Mouse (Mus musculus): Measurements from ENCODE around the gene Fcgrt. TPM values are rescaled to one million over a fixed set of nuclear protein-coding genes. Genes with fewer than 3 reads are reported as not detected.

The Fcgrt gene
- polyA plus RNA-seq, 1 experiment from 2014 or later, result 9.8 TPM

DNA sequence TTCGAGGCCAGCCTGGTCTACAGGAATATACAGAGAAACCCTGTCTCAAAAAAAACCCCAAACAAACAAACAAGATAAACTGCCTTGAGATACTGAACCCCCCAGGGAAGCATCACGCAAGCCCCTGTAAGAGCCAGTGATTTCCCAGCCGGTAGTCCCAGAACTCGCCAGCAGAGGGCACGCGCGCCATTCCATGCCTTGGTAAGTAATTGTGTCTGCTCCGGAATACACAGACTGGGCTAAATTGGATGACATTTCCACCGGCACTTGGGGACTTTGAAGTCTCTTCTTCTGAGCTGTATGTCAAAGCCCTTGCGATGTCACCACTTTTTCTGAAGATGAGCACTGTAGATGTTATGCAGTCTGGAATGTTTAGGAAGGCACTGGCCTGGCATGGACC, 23.8 kb downstream of the Fcgrt start:
- DNase-seq (ENCODE audit: low spot score) (peak; percentile 97), ATAC-seq (ENCODE audit: insufficient number of reproducible peaks, low FRiP score, low TSS enrichment, low read depth) (peak; percentile 4; the same call in 1 of the 2 replicates)
- H3K9ac ChIP-seq (ENCODE audit: low read length), result no peak overlapping the region
- no peaks in the 10 kb centered on the region for H3K9me3 ChIP-seq (ENCODE audit: control insufficient read depth, low read length)
- 0 out of 2 replicates have a peak, but pooled peaks cover 6% of the 10 kb centered on the region for H3K4me1 ChIP-seq (ENCODE audit: control insufficient read depth, insufficient read depth, low read length)
- H3K4me3 ChIP-seq (ENCODE audit: low read depth, low read length), result no peak overlapping the region
- H3K36me3 ChIP-seq (ENCODE audit: control insufficient read depth, insufficient read depth, low read length), result peaks cover 6% of the 10 kb centered on the region; the same call in 1 of the 2 replicates
- no peaks in the 10 kb centered on the region for H3K27me3 ChIP-seq (ENCODE audit: control insufficient read depth, insufficient read depth, low read length)
- no peak overlapping the region for H3K27ac ChIP-seq (replicated peaks; ENCODE audit: low read depth, low read length)
- 1% methylated on average over 10 of the region's 10 CpGs for WGBS
- H3K4me2 ChIP-seq (ENCODE audit: low read depth, severe bottlenecking), result no peak overlapping the region

- no peak for ATAC-seq (ENCODE audit: insufficient number of reproducible peaks, low FRiP score, low TSS enrichment, low read depth)
- no peaks in the 10 kb centered on the region for H3K9me3 ChIP-seq (ENCODE audit: control insufficient read depth, low read length)
- no peak overlapping the region for H3K9ac ChIP-seq (ENCODE audit: low read length)
- no peak overlapping the region for H3K27ac ChIP-seq (replicated peaks; ENCODE audit: low read depth, low read length)
- no peak overlapping the region for H3K4me3 ChIP-seq (ENCODE audit: low read depth, low read length)
- no peak overlapping the region for H3K4me2 ChIP-seq (ENCODE audit: low read depth, severe bottlenecking)
- WGBS, result 42% methylated on average over 9 of the region's 9 CpGs
- H3K4me1 ChIP-seq (ENCODE audit: control insufficient read depth, insufficient read depth, low read length), result 0 out of 2 replicates have a peak, but pooled peaks cover 6% of the 10 kb centered on the region
- peaks cover 2% of the 10 kb centered on the region; the same call in 1 of the 2 replicates for H3K36me3 ChIP-seq (ENCODE audit: control insufficient read depth, insufficient read depth, low read length)
- peak; percentile 84 for DNase-seq (ENCODE audit: low spot score)
- no peaks in the 10 kb centered on the region for H3K27me3 ChIP-seq (ENCODE audit: control insufficient read depth, insufficient read depth, low read length)
These were observed 25.1 kb downstream of the Fcgrt start for GRCm38 (mm10) chr7:45078513-45078912.

DNA sequence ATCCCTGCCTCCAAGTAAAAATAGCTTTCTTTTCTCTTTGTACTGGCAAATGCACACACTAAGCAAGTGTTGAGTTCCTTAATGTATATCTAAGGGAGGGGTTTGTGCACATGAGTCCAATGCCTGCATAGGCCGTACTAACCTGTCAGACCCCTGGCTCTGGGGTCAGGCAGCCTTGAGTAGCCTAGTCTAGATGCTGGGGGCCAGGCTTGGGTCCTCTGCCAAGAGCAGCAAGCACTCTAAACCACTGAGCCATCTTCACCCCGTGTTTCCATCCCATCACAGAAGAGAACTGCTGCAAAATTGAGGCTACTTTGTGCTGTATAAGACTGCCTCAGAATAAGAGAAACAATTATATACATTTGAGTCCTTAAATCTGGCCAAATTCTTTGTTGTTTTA, 25.8 kb downstream of the Fcgrt start:
- Histone ChIP-seq H3K27me3 (ENCODE audit: control insufficient read depth, insufficient read depth, low read length) (no peaks in the 10 kb centered on the region), H3K36me3 (ENCODE audit: control insufficient read depth, insufficient read depth, low read length) (peaks cover 2% of the 10 kb centered on the region; the same call in 1 of the 2 replicates), H3K9ac (ENCODE audit: low read length) (no peak overlapping the region), H3K27ac (replicated peaks; ENCODE audit: low read depth, low read length) (no peak overlapping the region), H3K4me3 (ENCODE audit: low read depth, low read length) (no peak overlapping the region), H3K4me2 (ENCODE audit: low read depth, severe bottlenecking) (no peak overlapping the region), H3K4me1 (ENCODE audit: control insufficient read depth, insufficient read depth, low read length) (0 out of 2 replicates have a peak, but pooled peaks cover 5% of the 10 kb centered on the region), H3K9me3 (ENCODE audit: control insufficient read depth, low read length) (no peaks in the 10 kb centered on the region)
- DNase-seq (ENCODE audit: low spot score), result no peak
- ATAC-seq (ENCODE audit: insufficient number of reproducible peaks, low FRiP score, low TSS enrichment, low read depth), result no peak
- WGBS, result 86% methylated on average over 2 of the region's 2 CpGs

DNA sequence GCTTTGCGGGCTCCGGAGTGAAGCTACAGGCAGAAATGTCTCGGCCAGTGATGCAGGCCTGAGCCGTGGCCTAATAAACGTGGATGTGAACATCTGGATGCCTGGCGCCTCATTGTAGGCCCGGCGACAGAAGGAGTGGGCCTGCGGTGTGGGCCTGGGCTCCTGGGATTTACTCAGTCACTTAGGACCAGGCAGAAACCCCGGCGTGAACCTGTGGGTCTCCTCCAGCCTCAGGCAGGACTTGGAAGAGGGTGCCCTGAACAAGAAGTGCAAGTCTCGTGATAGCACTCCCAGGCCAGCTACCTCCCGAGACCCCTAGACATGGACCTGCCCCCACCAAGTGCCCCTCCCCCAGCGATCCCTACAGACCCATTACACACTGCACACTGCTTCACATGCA, 26.3 kb downstream of the Fcgrt start:
- H3K27me3 ChIP-seq (ENCODE audit: control insufficient read depth, insufficient read depth, low read length), result no peaks in the 10 kb centered on the region
- H3K9me3 ChIP-seq (ENCODE audit: control insufficient read depth, low read length), result no peaks in the 10 kb centered on the region
- ATAC-seq (ENCODE audit: insufficient number of reproducible peaks, low FRiP score, low TSS enrichment, low read depth) (no peak), DNase-seq (ENCODE audit: low spot score) (no peak)
- WGBS, result 88% methylated on average over 14 of the region's 14 CpGs
- 0 out of 2 replicates have a peak, but pooled peaks cover under 1% of the 10 kb centered on the region for H3K4me1 ChIP-seq (ENCODE audit: control insufficient read depth, insufficient read depth, low read length)
- H3K4me3 ChIP-seq (ENCODE audit: low read depth, low read length), result no peak overlapping the region
- no peak overlapping the region for H3K9ac ChIP-seq (ENCODE audit: low read length)
- H3K36me3 ChIP-seq (ENCODE audit: control insufficient read depth, insufficient read depth, low read length), result peaks cover 2% of the 10 kb centered on the region; the same call in 1 of the 2 replicates
- no peak overlapping the region for H3K27ac ChIP-seq (replicated peaks; ENCODE audit: low read depth, low read length)
- H3K4me2 ChIP-seq (ENCODE audit: low read depth, severe bottlenecking), result no peak overlapping the region

DNA sequence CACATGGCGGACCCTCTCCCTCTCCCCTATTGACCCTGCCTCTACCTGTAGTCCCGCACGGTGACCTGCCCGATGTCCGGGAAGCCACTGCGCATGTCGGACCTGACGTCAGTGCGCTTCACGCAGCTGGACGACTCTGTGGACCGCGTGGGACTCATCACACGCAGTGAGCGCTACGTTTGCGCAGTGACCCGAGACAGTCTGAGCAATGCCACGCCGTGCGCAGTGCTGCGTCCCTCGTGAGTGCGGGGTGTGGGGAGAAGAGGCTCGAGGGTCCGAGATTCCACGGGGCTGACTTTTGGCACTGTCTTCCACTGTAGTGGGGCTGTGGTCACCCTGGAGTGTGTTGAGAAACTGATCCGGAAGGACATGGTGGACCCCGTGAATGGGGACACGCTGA, 27.1 kb downstream of the Fcgrt start:
- DNase-seq (ENCODE audit: low spot score) (no peak), ATAC-seq (ENCODE audit: insufficient number of reproducible peaks, low FRiP score, low TSS enrichment, low read depth) (no peak)
- Histone ChIP-seq H3K4me1 (ENCODE audit: control insufficient read depth, insufficient read depth, low read length) (no peaks in the 10 kb centered on the region), H3K9ac (ENCODE audit: low read length) (no peak overlapping the region), H3K36me3 (ENCODE audit: control insufficient read depth, insufficient read depth, low read length) (peaks cover 2% of the 10 kb centered on the region; the same call in 1 of the 2 replicates), H3K9me3 (ENCODE audit: control insufficient read depth, low read length) (no peaks in the 10 kb centered on the region), H3K4me3 (ENCODE audit: low read depth, low read length) (no peak overlapping the region), H3K27me3 (ENCODE audit: control insufficient read depth, insufficient read depth, low read length) (no peaks in the 10 kb centered on the region), H3K27ac (replicated peaks; ENCODE audit: low read depth, low read length) (no peak overlapping the region), H3K4me2 (ENCODE audit: low read depth, severe bottlenecking) (no peak overlapping the region)
- 89% methylated on average over 30 of the region's 30 CpGs for WGBS

GRCm38 (mm10) chr7:45075405-45075804, 28.2 kb downstream of the Fcgrt start:
- H3K27ac ChIP-seq (replicated peaks; ENCODE audit: low read depth, low read length), result no peak overlapping the region
- peaks cover 2% of the 10 kb centered on the region; the same call in 1 of the 2 replicates for H3K36me3 ChIP-seq (ENCODE audit: control insufficient read depth, insufficient read depth, low read length)
- DNase-seq (ENCODE audit: low spot score) (no peak), ATAC-seq (ENCODE audit: insufficient number of reproducible peaks, low FRiP score, low TSS enrichment, low read depth) (no peak)
- H3K9me3 ChIP-seq (ENCODE audit: control insufficient read depth, low read length), result no peaks in the 10 kb centered on the region
- H3K4me3 ChIP-seq (ENCODE audit: low read depth, low read length), result no peak overlapping the region
- no peaks in the 10 kb centered on the region for H3K4me1 ChIP-seq (ENCODE audit: control insufficient read depth, insufficient read depth, low read length)
- no peak overlapping the region for H3K9ac ChIP-seq (ENCODE audit: low read length)
- no peaks in the 10 kb centered on the region for H3K27me3 ChIP-seq (ENCODE audit: control insufficient read depth, insufficient read depth, low read length)
- 88% methylated on average over 4 of the region's 4 CpGs for WGBS
- H3K4me2 ChIP-seq (ENCODE audit: low read depth, severe bottlenecking), result no peak overlapping the region

DNA sequence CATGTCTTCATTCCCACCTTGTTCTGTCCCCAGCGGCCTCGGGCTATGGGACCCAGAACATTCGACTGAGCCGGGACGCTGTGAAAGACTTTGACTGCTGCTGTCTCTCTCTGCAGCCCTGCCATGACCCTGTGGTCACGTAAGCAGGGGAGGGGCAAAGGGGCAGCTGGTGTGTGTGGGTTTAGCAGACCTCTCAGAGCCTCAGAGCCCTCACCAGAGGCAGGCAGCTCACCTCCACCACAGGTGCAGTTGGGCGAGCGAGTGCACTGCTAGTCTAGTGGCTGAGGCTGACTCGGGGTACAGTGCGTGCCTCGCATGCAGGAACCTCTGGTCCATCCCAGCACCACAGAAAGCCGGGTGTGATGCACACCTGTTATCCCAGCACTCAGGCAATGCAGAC, 29.7 kb downstream of the Fcgrt start:
- Histone ChIP-seq H3K9ac (ENCODE audit: low read length) (no peak overlapping the region), H3K27ac (replicated peaks; ENCODE audit: low read depth, low read length) (no peak overlapping the region), H3K4me1 (ENCODE audit: control insufficient read depth, insufficient read depth, low read length) (no peaks in the 10 kb centered on the region), H3K27me3 (ENCODE audit: control insufficient read depth, insufficient read depth, low read length) (no peaks in the 10 kb centered on the region), H3K4me2 (ENCODE audit: low read depth, severe bottlenecking) (no peak overlapping the region), H3K36me3 (ENCODE audit: control insufficient read depth, insufficient read depth, low read length) (peaks cover 2% of the 10 kb centered on the region; the same call in 1 of the 2 replicates), H3K9me3 (ENCODE audit: control insufficient read depth, low read length) (no peaks in the 10 kb centered on the region), H3K4me3 (ENCODE audit: low read depth, low read length) (no peak overlapping the region)
- DNase-seq (ENCODE audit: low spot score) (no peak), ATAC-seq (ENCODE audit: insufficient number of reproducible peaks, low FRiP score, low TSS enrichment, low read depth) (no peak)
- WGBS, result 92% methylated on average over 12 of the region's 12 CpGs

GRCm38 (mm10) chr7:45073171-45073707, 30.4 kb downstream of the Fcgrt start:
- Histone ChIP-seq H3K4me2 (ENCODE audit: low read depth, severe bottlenecking) (no peak overlapping the region), H3K27ac (replicated peaks; ENCODE audit: low read depth, low read length) (no peak overlapping the region), H3K4me1 (ENCODE audit: control insufficient read depth, insufficient read depth, low read length) (no peaks in the 10 kb centered on the region), H3K9ac (ENCODE audit: low read length) (no peak overlapping the region), H3K9me3 (ENCODE audit: control insufficient read depth, low read length) (no peaks in the 10 kb centered on the region), H3K4me3 (ENCODE audit: low read depth, low read length) (no peak overlapping the region), H3K36me3 (ENCODE audit: control insufficient read depth, insufficient read depth, low read length) (peaks cover 2% of the 10 kb centered on the region; the same call in 1 of the 2 replicates), H3K27me3 (ENCODE audit: control insufficient read depth, insufficient read depth, low read length) (no peaks in the 10 kb centered on the region)
- 82% methylated on average over 7 of the region's 7 CpGs for WGBS
- no peak for DNase-seq (ENCODE audit: low spot score)
- ATAC-seq (ENCODE audit: insufficient number of reproducible peaks, low FRiP score, low TSS enrichment, low read depth), result no peak

DNA sequence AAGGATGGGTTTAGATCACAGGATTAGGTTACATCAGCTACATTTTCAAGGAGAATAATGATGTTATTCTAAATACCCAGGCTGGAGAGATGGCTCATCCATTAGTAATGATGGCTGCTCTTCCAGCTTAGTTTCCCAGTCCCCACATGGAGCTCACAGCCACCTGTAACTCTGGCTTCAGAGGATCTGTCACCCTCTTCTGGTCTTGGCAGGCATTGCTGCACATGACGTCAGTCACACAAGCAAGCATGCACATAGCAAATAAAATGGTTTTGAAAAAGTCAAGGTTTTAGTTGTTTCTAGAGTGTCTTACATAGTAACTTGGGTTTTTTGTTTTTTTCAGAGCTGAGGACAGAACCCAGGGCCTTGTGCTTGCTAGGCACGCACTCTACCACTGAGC, 31.4 kb downstream of the Fcgrt start:
- no peaks in the 10 kb centered on the region for H3K27me3 ChIP-seq (ENCODE audit: control insufficient read depth, insufficient read depth, low read length)
- H3K36me3 ChIP-seq (ENCODE audit: control insufficient read depth, insufficient read depth, low read length), result peaks cover 2% of the 10 kb centered on the region; the same call in 1 of the 2 replicates
- ATAC-seq (ENCODE audit: insufficient number of reproducible peaks, low FRiP score, low TSS enrichment, low read depth), result no peak
- no peaks in the 10 kb centered on the region for H3K4me1 ChIP-seq (ENCODE audit: control insufficient read depth, insufficient read depth, low read length)
- 88% methylated on average over 2 of the region's 2 CpGs for WGBS
- no peak overlapping the region for H3K9ac ChIP-seq (ENCODE audit: low read length)
- H3K4me2 ChIP-seq (ENCODE audit: low read depth, severe bottlenecking), result no peak overlapping the region
- H3K27ac ChIP-seq (replicated peaks; ENCODE audit: low read depth, low read length), result no peak overlapping the region
- no peak for DNase-seq (ENCODE audit: low spot score)
- no peaks in the 10 kb centered on the region for H3K9me3 ChIP-seq (ENCODE audit: control insufficient read depth, low read length)
- no peak overlapping the region for H3K4me3 ChIP-seq (ENCODE audit: low read depth, low read length)
